Mouse (Mus musculus): ENCODE results near the gene Stx5a.

Gene Stx5a

GRCm38 (mm10) chr19:8747368-8747767 lies 6.2 kb downstream of the Stx5a start:
- peak; percentile 26 for DNase-seq

GRCm38 (mm10) chr19:8755652-8756051 lies 14.4 kb downstream of the Stx5a start:
- no peak for DNase-seq

GRCm38 (mm10) chr19:8756635-8757387 lies 15.6 kb downstream of the Stx5a start, which contains the start of gene Nxf1:
Gene Nxf1 (plus strand): TSS chr19:8757073.
- peak; percentile 99 for DNase-seq

- DNase-seq, result no peak
These were observed 16.3 kb downstream of the Stx5a start for GRCm38 (mm10) chr19:8757471-8757998.

GRCm38 (mm10) chr19:8758899-8759298 lies 17.7 kb downstream of the Stx5a start:
- DNase-seq, result no peak

GRCm38 (mm10) chr19:8760757-8761156 lies 19.5 kb downstream of the Stx5a start:
- DNase-seq, result no peak

GRCm38 (mm10) chr19:8763276-8763675 lies 22.1 kb downstream of the Stx5a start:
- DNase-seq, result no peak

- no peak for DNase-seq
These were observed 24.3 kb downstream of the Stx5a start for GRCm38 (mm10) chr19:8765562-8765961.

- DNase-seq, result peak; percentile 87
These were observed 29.5 kb downstream of the Stx5a start, which contains the start of gene Tmem223 for GRCm38 (mm10) chr19:8770567-8771270. Gene Tmem223 (plus strand): TSS chr19:8770996.

GRCm38 (mm10) chr19:8772996-8773395 lies 31.8 kb downstream of the Stx5a start:
- no peak for DNase-seq

- no peak for DNase-seq
These were observed 32.2 kb downstream of the Stx5a start for GRCm38 (mm10) chr19:8773409-8773808.

GRCm38 (mm10) chr19:8774086-8774835 lies 33.0 kb downstream of the Stx5a start, which contains the start of gene Tmem179b:
Gene Tmem179b (minus strand): TSS chr19:8774467.
- DNase-seq, result peak; percentile 97

- no peak for DNase-seq
These were observed 33.8 kb downstream of the Stx5a start for GRCm38 (mm10) chr19:8774951-8775421.

GRCm38 (mm10) chr19:8786008-8786781 lies 45.0 kb downstream of the Stx5a start, which contains the start of gene Taf6l:
Gene Taf6l (minus strand): TSS chr19:8786417.
- DNase-seq, result peak; percentile 96

GRCm38 (mm10) chr19:8788521-8788920 lies 47.3 kb downstream of the Stx5a start:
- DNase-seq, result peak; percentile 41

- DNase-seq, result no peak
These were observed 48.0 kb downstream of the Stx5a start for GRCm38 (mm10) chr19:8789171-8789570.

- DNase-seq, result no peak
These were observed 49.0 kb downstream of the Stx5a start for GRCm38 (mm10) chr19:8790171-8790570.

GRCm38 (mm10) chr19:8798264-8798946 lies 57.2 kb downstream of the Stx5a start, which contains the start of gene Polr2g:
Gene Polr2g (minus strand): TSS chr19:8798577.
- peak; percentile 96 for DNase-seq

GRCm38 (mm10) chr19:8798947-8799315 lies 57.7 kb downstream of the Stx5a start:
- DNase-seq, result no peak

- DNase-seq, result peak; percentile 97
These were observed 61.1 kb downstream of the Stx5a start, which contains the start of gene Zbtb3 for GRCm38 (mm10) chr19:8802130-8802821. Gene Zbtb3 (plus strand): TSS chr19:8802555.
